Mouse (Mus musculus): ENCODE measurements around the gene Mfsd4b3. TPM values are rescaled to one million over a fixed set of nuclear protein-coding genes. Genes with fewer than 3 reads are reported as not detected.
"Not testable (repeated sequence)": the region's sequence is repeated elsewhere in the genome, so short reads cannot be mapped to it uniquely, and the experiment has no call there.

Gene Mfsd4b3
- polyA plus RNA-seq, 1 experiment from 2014 or later, result 0.70 TPM

DNA sequence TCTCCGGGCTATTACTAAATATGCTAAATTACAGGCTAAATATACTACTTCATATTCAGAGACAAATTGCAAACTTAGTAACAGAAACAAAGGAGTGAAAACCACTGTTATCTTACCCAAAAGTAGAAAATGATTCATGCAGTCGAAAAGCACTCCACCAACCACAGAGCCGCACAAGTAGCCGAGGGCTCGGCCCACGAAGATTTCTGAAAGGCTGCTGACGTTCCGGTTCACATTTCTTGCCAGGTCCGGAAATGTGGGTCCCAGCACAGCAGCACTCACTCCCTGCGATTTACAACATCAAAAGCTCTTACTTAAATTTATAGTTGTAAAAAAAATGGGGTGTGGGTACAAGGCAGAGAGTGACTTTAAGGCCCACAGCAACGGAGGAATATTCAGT lies 15.0 kb upstream of the Mfsd4b3 start:
- Histone ChIP-seq H3K9ac (no peak overlapping the region), H3K4me1 (no peaks in the 10 kb centered on the region), H3K27me3 (no peaks in the 10 kb centered on the region), H3K27ac (no peak overlapping the region), H3K36me3 (no peaks in the 10 kb centered on the region), H3K4me2 (no peak overlapping the region), H3K9me3 (no peaks in the 10 kb centered on the region; the same call in 1 of the 2 replicates), H3K4me3 (no peak overlapping the region)
- WGBS, result 41% methylated on average over 11 of the region's 11 CpGs
- no peak for ATAC-seq (ENCODE audit: insufficient number of reproducible peaks, low FRiP score, low TSS enrichment, low read depth)

DNA sequence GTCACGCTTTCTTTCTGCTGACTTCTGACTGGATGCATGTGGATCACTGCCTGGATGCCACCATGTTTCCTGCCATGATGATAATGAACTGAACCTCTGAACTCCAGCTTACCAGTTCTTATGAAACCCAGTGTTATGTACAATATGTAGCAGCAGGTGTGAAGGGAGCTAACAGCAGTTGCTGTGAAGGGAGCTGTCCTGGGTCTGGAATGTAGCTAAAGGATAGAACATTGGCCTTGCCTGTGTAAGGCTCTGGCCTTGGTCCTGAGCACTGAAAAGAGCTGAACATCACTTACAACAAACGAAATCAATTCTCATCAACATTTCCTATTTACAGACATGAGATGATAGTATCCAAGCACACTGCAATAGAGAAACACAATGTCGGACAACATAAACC lies 7.6 kb upstream of the Mfsd4b3 start:
- no peaks in the 10 kb centered on the region for H3K4me1 ChIP-seq
- no peaks in the 10 kb centered on the region for H3K9me3 ChIP-seq
- no peak overlapping the region for H3K4me2 ChIP-seq
- 82% methylated on average over 3 of the region's 3 CpGs for WGBS
- H3K27ac ChIP-seq, result no peak overlapping the region
- H3K36me3 ChIP-seq, result no peaks in the 10 kb centered on the region
- H3K27me3 ChIP-seq, result no peaks in the 10 kb centered on the region
- no peak overlapping the region for H3K9ac ChIP-seq
- H3K4me3 ChIP-seq, result no peak overlapping the region
- no peak for ATAC-seq (ENCODE audit: insufficient number of reproducible peaks, low FRiP score, low TSS enrichment, low read depth)

DNA sequence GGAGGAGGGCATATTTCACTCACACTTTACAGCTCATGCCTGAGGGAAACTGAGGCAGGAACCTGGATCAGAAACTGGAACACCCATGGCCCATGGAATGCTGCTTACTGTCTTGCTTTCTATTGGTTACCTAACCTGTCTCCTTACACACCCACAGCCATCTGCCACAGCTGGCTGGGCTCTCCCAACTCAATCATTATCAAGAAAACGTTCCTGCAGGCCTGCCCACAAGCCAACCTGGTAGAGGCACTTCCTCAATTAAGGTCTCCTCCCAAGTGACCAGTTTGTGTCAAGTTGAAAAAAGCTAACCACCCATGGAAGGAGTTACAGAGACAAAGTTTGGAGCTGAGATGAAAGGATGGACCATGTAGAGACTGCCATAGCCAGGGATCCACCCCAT lies 2.0 kb upstream of the Mfsd4b3 start:
- Histone ChIP-seq H3K4me1 (peaks cover 11% of the 10 kb centered on the region), H3K9ac (no peak overlapping the region), H3K4me3 (no peak overlapping the region), H3K9me3 (no peaks in the 10 kb centered on the region), H3K36me3 (no peaks in the 10 kb centered on the region), H3K27ac (no peak overlapping the region), H3K4me2 (no peak overlapping the region), H3K27me3 (0 out of 2 replicates have a peak, but pooled peaks cover 3% of the 10 kb centered on the region)
- 31% methylated on average over 1 of the region's 1 CpGs for WGBS
- ATAC-seq (ENCODE audit: insufficient number of reproducible peaks, low FRiP score, low TSS enrichment, low read depth), result no peak

DNA sequence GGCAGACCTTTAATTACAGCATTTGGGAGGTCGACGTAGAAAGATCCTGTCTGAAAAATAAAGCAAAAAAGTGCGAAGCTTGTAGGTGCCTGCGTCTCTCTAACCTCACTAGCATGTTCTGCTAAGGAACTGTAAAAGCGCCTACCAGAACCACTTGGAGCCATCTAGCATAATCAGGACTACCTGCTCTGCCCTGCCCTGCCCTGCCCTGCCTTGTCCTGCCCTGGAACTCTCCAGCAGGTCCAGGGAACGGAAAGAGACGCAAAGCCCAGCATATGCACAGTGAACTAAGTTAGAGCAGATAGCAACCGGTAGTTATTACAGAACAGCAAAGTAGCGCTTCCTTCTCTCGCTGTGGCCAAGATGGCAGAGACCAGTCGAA lies 479 bp upstream of the Mfsd4b3 start:
- H3K4me3 ChIP-seq, result no peak overlapping the region
- H3K27me3 ChIP-seq, result 0 out of 2 replicates have a peak, but pooled peaks cover 3% of the 10 kb centered on the region
- H3K9ac ChIP-seq, result no peak overlapping the region
- no peaks in the 10 kb centered on the region for H3K9me3 ChIP-seq
- peak overlapping the region; percentile 93 for H3K4me2 ChIP-seq
- H3K36me3 ChIP-seq, result no peaks in the 10 kb centered on the region
- ATAC-seq (ENCODE audit: insufficient number of reproducible peaks, low FRiP score, low TSS enrichment, low read depth), result no peak
- 39% methylated on average over 11 of the region's 11 CpGs for WGBS
- peaks cover 11% of the 10 kb centered on the region for H3K4me1 ChIP-seq
- no peak overlapping the region for H3K27ac ChIP-seq

DNA sequence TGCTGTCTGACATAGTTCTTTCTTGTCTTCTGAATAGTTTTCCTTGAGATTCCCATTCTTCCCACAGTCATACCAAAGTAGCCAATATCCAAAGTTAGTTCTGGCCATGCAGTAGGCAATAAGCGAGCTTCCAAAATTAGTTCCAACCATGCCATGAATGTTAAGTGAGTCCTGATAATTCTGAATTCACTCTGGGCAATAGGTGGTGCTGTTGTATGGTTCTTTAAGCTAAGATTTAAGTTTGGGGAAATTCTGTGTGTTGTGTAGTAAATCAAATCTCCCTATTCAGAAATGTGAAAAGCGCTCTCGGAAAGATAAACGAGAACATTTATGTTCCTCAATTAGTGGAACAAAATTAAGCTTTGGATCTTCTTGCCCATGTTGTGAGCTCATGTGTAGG lies 1.7 kb downstream of the Mfsd4b3 start:
- H3K4me3 ChIP-seq, result no peak overlapping the region
- H3K4me1 ChIP-seq, result peaks cover 11% of the 10 kb centered on the region
- H3K27ac ChIP-seq, result no peak overlapping the region
- no peak overlapping the region for H3K9ac ChIP-seq
- ATAC-seq (ENCODE audit: insufficient number of reproducible peaks, low FRiP score, low TSS enrichment, low read depth), result no peak
- H3K27me3 ChIP-seq, result 0 out of 2 replicates have a peak, but pooled peaks cover 3% of the 10 kb centered on the region
- WGBS, result 52% methylated on average over 4 of the region's 4 CpGs
- H3K4me2 ChIP-seq, result no peak overlapping the region
- H3K36me3 ChIP-seq, result no peaks in the 10 kb centered on the region
- H3K9me3 ChIP-seq, result no peaks in the 10 kb centered on the region

DNA sequence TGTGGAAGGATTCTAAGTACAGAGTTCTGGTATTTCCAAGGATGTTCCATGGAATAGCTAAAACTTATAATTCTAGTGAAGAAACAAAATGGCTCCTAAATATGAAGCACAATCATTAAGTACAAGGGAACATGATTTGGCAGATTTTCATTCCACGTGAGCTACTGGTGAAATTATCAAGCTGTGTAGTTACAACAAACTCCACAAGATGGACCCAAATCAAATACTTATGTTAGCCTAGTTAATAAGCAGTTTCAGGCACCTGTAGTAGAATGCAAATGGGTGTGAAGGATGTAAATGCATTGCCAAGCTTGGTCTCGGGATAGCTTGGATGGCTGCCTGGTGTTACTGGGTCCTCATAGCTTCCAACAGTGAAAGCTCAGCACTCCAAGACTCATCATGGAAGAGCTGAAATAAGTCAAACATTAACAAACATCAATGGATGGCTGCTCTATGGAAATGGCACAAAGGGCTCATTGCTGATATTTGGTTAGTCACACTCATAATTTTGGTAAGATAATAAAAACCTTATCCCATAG lies 3.5 kb downstream of the Mfsd4b3 start:
- ATAC-seq (ENCODE audit: insufficient number of reproducible peaks, low FRiP score, low TSS enrichment, low read depth), result no peak
- Histone ChIP-seq H3K36me3 (no peaks in the 10 kb centered on the region), H3K4me2 (no peak overlapping the region), H3K27me3 (0 out of 2 replicates have a peak, but pooled peaks cover 3% of the 10 kb centered on the region), H3K27ac (no peak overlapping the region), H3K9me3 (no peaks in the 10 kb centered on the region), H3K4me3 (no peak overlapping the region), H3K9ac (no peak overlapping the region), H3K4me1 (peaks cover 11% of the 10 kb centered on the region)
- 64% methylated on average over 2 of the region's 2 CpGs for WGBS

DNA sequence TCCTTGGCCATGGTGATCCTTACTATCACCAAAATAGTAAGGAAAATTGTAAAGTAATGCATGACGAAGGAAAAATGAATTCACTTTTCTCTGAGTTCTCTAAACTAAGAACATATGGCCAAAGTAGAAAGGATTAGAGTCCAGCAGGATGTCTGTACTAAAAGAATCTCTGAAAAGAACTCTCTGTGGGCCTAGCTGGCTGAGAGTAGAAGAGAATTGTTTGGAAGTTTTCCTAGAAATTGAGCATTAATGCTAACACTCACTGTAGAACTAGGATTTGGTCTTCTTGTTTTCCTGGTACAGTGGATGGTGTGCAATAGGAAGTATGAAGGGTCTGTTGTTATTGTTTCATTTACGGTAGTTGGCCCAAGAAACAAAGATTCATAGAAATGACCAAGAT lies 4.8 kb downstream of the Mfsd4b3 start:
- H3K9ac ChIP-seq, result no peak overlapping the region
- ATAC-seq (ENCODE audit: insufficient number of reproducible peaks, low FRiP score, low TSS enrichment, low read depth), result no peak
- no peak overlapping the region for H3K4me2 ChIP-seq
- H3K4me1 ChIP-seq, result peaks cover 6% of the 10 kb centered on the region
- H3K27ac ChIP-seq, result no peak overlapping the region
- H3K36me3 ChIP-seq, result no peaks in the 10 kb centered on the region
- 0 out of 2 replicates have a peak, but pooled peaks cover 3% of the 10 kb centered on the region for H3K27me3 ChIP-seq
- no peak overlapping the region for H3K4me3 ChIP-seq
- no peaks in the 10 kb centered on the region for H3K9me3 ChIP-seq
- 53% methylated on average over 2 of the region's 2 CpGs for WGBS

DNA sequence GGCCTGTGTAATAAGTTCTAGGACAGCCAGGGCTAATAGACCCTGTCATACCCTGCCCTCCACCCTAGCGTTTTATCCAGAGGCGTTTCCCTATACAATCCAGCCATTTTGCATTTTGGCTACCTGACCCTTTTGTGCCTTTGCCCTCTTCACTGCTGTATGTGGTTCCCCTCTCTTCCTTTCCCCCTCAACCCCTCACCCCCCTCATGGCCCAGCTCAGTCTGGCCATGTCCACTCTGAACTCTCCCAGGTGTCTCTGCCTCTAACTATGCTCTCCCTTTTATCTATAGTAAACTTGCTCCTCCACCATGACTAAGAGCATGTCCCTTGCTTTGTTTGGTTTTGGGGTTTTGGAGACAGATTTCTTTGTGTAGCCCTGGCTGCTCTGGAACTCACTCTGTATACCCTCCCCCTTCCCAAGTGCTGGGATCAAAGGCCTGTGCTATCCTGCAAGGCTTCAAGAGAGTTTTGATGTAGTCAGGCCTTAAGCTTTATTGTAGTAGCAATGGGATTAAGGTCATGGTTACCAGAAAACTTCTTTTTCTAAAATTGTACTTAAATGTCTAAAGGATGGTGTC lies 10.5 kb downstream of the Mfsd4b3 start:
- Histone ChIP-seq H3K27me3 (no peaks in the 10 kb centered on the region), H3K36me3 (no peaks in the 10 kb centered on the region), H3K4me1 (no peaks in the 10 kb centered on the region), H3K4me2 (no peak overlapping the region), H3K27ac (no peak overlapping the region), H3K9me3 (no peaks in the 10 kb centered on the region), H3K4me3 (no peak overlapping the region), H3K9ac (no peak overlapping the region)
- WGBS, result 85% methylated on average over 2 of the region's 2 CpGs
- no peak for ATAC-seq (ENCODE audit: insufficient number of reproducible peaks, low FRiP score, low TSS enrichment, low read depth)

DNA sequence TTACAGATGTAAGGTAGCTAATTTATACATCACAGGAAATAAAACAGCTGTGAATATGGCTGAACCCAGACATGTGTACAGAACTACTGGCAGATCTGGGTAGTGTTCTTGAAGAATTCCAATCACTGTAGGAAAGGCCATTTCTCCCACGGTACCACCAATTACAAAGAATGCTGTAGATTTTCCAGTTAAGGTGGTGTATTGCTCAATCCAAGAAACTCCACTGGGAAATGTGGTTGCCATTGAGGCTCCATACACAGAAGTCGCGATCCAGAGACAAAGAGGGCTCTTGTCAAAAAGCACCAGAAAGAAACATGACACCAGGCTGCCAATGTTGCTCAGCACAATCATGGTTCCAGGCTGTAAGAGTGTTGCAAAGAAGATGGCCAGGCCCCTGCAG lies 12.8 kb downstream of the Mfsd4b3 start:
- not testable (repeated sequence) for H3K4me2 ChIP-seq; H3K4me1 ChIP-seq; H3K9me3 ChIP-seq; H3K36me3 ChIP-seq; H3K9ac ChIP-seq; H3K27ac ChIP-seq; ATAC-seq (ENCODE audit: insufficient number of reproducible peaks, low FRiP score, low TSS enrichment, low read depth); H3K27me3 ChIP-seq; H3K4me3 ChIP-seq
- 61% methylated on average over 3 of the region's 3 CpGs for WGBS

DNA sequence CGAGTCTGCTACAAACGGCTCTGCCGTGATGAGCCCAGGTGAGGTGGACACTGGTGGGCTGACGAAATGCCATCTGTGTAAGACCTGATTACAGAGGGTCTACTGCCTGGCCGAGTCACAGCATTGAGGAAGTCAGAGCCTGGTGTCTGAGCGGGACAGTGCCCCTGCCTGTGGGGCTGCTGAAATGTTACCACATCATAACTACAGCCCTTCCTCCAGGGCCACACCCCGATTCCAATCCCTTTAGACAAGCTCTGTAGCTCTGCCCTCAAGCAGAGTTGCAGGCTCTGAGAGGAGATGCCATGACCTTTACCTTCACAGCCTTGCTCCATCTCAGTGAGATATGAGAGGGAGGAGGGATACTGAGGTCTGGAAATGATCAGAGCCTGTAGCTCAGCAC lies 23.4 kb downstream of the Mfsd4b3 start:
- no peak overlapping the region for H3K27ac ChIP-seq
- 70% methylated on average over 7 of the region's 7 CpGs for WGBS
- no peak overlapping the region for H3K4me3 ChIP-seq
- no peaks in the 10 kb centered on the region for H3K9me3 ChIP-seq
- no peak for ATAC-seq (ENCODE audit: insufficient number of reproducible peaks, low FRiP score, low TSS enrichment, low read depth)
- no peak overlapping the region for H3K9ac ChIP-seq
- no peaks in the 10 kb centered on the region for H3K4me1 ChIP-seq
- no peaks in the 10 kb centered on the region for H3K27me3 ChIP-seq
- no peak overlapping the region for H3K4me2 ChIP-seq
- H3K36me3 ChIP-seq, result no peaks in the 10 kb centered on the region

DNA sequence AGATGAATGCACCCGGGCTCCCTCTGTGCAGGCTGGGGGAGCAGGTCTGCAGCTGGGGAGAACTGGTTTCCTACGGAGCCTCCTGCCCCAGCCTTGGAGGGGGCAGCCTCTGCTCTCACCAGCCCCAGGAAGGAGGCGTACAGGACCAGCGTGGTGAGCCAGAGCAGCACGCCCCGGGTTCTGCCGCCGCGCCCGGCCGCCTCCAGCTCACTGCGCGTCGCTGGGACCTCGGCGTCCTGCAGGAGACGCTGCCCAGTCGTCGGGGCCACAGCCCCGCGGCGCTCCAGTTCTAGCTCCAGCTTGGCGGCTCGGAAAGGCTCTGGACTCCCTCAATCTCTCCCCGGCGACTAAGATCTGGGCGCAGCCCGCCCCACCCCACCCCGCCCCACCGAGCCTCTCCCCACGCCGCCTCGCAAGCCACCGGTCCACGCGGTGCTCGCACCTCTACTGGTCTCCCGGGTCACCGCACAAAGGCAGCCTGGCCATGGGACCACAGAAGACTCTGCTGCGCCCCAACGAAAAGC lies 33.3 kb downstream of the Mfsd4b3 start, which contains the start of gene Mfsd4b2:
TSS of gene Mfsd4b2 (minus strand) at position 308 of the 524 bp plus-strand sequence.
- H3K9me3 ChIP-seq, result no peaks in the 10 kb centered on the region
- peak within 1 kb of the TSS; percentile 42 for H3K4me3 ChIP-seq
- H3K27ac ChIP-seq, result no peak within 1 kb of the TSS
- peak within 1 kb of the TSS; percentile 26 for H3K9ac ChIP-seq
- WGBS, result under 1% methylated on average over 41 of the region's 41 CpGs
- no peaks in the 10 kb centered on the region for H3K36me3 ChIP-seq
- peaks cover 10% of the 10 kb centered on the region for H3K4me1 ChIP-seq
- peak within 1 kb of the TSS; percentile 81 for H3K4me2 ChIP-seq
- ATAC-seq (ENCODE audit: insufficient number of reproducible peaks, low FRiP score, low TSS enrichment, low read depth), result no peak; the same call in 1 of the 2 replicates
- H3K27me3 ChIP-seq, result peaks cover 22% of the 10 kb centered on the region

DNA sequence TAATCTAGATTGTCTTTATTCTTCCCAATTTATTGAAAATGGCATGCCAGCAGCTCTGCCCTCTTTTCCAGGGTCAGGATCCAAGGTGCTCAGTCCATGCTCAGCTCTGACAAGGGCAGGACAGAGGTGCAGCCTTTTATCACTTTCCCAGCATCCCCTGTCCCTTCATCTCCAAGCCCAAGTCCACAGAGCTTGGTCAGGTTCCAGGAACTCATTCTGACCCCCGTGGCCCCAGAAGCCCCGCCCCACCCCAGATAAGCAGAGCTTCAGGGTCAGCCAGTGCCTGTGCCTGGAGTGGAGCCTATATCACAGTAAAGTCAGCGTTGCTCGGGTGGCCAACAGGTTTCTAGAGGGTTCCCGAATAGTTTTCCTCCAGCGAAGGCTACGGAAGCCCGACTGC lies 35.4 kb downstream of the Mfsd4b3 start:
- peaks cover 22% of the 10 kb centered on the region for H3K27me3 ChIP-seq
- H3K4me1 ChIP-seq; H3K9me3 ChIP-seq; H3K36me3 ChIP-seq; ATAC-seq (ENCODE audit: insufficient number of reproducible peaks, low FRiP score, low TSS enrichment, low read depth); H3K4me3 ChIP-seq; H3K4me2 ChIP-seq; H3K9ac ChIP-seq; H3K27ac ChIP-seq: not testable (repeated sequence)
- WGBS, result 71% methylated on average over 8 of the region's 8 CpGs
